Mouse (Mus musculus) neural tube, embryonic 12.5 days (tissue): ENCODE data around the gene Kif26a. TPM values are rescaled to one million over a fixed set of nuclear protein-coding genes. Genes with fewer than 3 reads are reported as not detected.

Source experiments
- ATAC-seq: fragments of 200-750 bp; cut with Nextera tagmentation; 2 replicates; pipeline ENCODE4 v1.8.0; 2017; ENCODE audit warnings: low read depth, mild to moderate bottlenecking, moderate TSS enrichment, moderate library complexity; ENCODE audit not compliant: low FRiP score
- H3K27ac ChIP-seq: fragments of 300-500 bp; sonication (generic); 2 replicates; pipeline ENCODE4 v1.5.1; 2016
- H3K27me3 ChIP-seq: fragments of 300-500 bp; sonication (generic); replicated peaks from 2 replicates; pipeline ENCODE4 v1.6.1; 2016; ENCODE audit warnings: mild to moderate bottlenecking
- H3K36me3 ChIP-seq: fragments of 300-500 bp; sonication (generic); 2 replicates; pipeline ENCODE4 v1.6.1; 2016; ENCODE audit warnings: mild to moderate bottlenecking
- H3K4me1 ChIP-seq: fragments of 300-500 bp; sonication (generic); 2 replicates; pipeline ENCODE4 v1.6.1; 2016
- H3K4me2 ChIP-seq: fragments of 300-500 bp; sonication (generic); replicated peaks from 2 replicates; pipeline ENCODE4 v1.6.1; 2016; ENCODE audit warnings: mild to moderate bottlenecking
- H3K4me3 ChIP-seq: fragments of 300-500 bp; sonication (generic); 2 replicates; pipeline ENCODE4 v1.5.1; 2016
- H3K9ac ChIP-seq: fragments of 300-500 bp; sonication (generic); 2 replicates; pipeline ENCODE4 v1.6.1; 2016; ENCODE audit warnings: mild to moderate bottlenecking
- H3K9me3 ChIP-seq: fragments of 300-500 bp; sonication (generic); 2 replicates; pipeline ENCODE4 v1.6.1; 2016; ENCODE audit warnings: mild to moderate bottlenecking
- WGBS: fragments of 180-500 bp; shearing (Covaris S2); methylation state at CpG from one replicate; pipeline ENCODE4 v1.1.7; 2016; 5-methylcytosine and 5-hydroxymethylcytosine counted together
- polyA plus RNA-seq: library from polyadenylated mRNA; unstranded; fragments of >200 nt; fragmentation: Nextera tagmentation; extraction: Ambion mirVana; gene quantifications from 2 replicates; pipeline ENCODE4 v1.2.1, GENCODE M21; 2016

Gene Kif26a
- polyA plus RNA-seq, 1 experiment from 2014 or later = 5.2 TPM

DNA sequence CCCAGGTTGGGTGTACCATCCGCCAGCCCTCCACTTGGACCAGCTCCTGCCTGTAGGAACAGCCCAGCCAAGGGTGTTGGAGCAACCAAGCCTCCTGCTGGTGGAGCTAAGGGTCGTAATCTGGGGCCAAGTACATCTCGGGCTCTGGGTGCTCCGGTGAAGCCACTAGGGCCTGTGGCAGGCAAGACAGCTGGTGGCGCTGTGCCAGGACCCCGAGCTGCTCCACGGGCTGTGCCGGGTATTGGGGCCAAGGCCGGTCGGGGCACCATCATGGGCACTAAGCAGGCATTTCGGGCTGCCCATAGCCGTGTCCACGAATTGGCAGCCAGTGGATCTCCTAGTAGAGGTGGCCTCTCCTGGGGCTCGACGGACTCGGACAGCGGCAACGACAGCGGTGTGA, 31.7 kb downstream of the Kif26a start:
- Histone ChIP-seq H3K36me3 (peaks cover 43% of the 10 kb centered on the region), H3K4me3 (no peak overlapping the region)
- 98% methylated on average over 19 of the region's 19 CpGs for WGBS

DNA sequence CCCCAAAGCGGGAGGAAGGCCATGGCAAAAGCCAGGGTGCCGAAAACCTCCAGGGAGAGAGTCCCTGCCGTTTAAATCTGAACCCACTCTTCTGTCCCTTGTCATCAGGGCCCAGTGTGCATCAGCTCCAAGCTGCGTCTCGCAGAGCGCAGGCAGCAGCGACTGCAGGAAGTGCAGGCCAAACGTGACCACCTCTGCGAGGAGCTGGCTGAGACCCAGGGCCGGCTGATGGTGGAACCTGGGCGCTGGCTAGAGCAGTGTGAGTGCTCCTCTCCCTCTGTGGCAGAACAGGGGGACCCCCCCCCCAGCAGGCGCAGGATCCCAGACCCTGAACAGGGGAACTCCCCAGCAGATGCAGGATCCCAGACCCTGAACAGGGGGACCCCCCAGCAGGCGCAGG, 33.7 kb downstream of the Kif26a start:
- 90% methylated on average over 13 of the region's 13 CpGs for WGBS
- H3K4me1 ChIP-seq = peaks cover 11% of the 10 kb centered on the region

More for the DNA sequence above, 31.7 kb downstream of the Kif26a start:
- no peak for ATAC-seq
- no peak overlapping the region for H3K4me2 ChIP-seq
- H3K4me1 ChIP-seq = peaks cover 9% of the 10 kb centered on the region
- no peak overlapping the region for H3K27ac ChIP-seq
- H3K9me3 ChIP-seq = no peaks in the 10 kb centered on the region
- H3K27me3 ChIP-seq = 0 out of 2 replicates have a peak, but pooled peaks cover 2% of the 10 kb centered on the region
- H3K9ac ChIP-seq = no peak overlapping the region

GRCm38 (mm10) chr12:112181921-112182608, 36.1 kb downstream of the Kif26a start:
- peaks cover 26% of the 10 kb centered on the region for H3K36me3 ChIP-seq
- H3K9ac ChIP-seq = no peak overlapping the region
- WGBS = 29% methylated on average over 7 of the region's 7 CpGs
- no peak overlapping the region for H3K4me3 ChIP-seq
- H3K4me1 ChIP-seq = peaks cover 11% of the 10 kb centered on the region
- no peak overlapping the region for H3K27ac ChIP-seq
- H3K27me3 ChIP-seq = 0 out of 2 replicates have a peak, but pooled peaks cover 5% of the 10 kb centered on the region
- no peak for ATAC-seq
- H3K9me3 ChIP-seq = no peaks in the 10 kb centered on the region
- H3K4me2 ChIP-seq = no peak overlapping the region

More for the DNA sequence above, 33.7 kb downstream of the Kif26a start:
- no peak overlapping the region for H3K27ac ChIP-seq
- no peak overlapping the region for H3K4me3 ChIP-seq
- no peak overlapping the region for H3K4me2 ChIP-seq
- H3K27me3 ChIP-seq = 0 out of 2 replicates have a peak, but pooled peaks cover 5% of the 10 kb centered on the region
- H3K9ac ChIP-seq = no peak overlapping the region
- H3K36me3 ChIP-seq = peaks cover 36% of the 10 kb centered on the region
- no peaks in the 10 kb centered on the region for H3K9me3 ChIP-seq
- no peak for ATAC-seq

DNA sequence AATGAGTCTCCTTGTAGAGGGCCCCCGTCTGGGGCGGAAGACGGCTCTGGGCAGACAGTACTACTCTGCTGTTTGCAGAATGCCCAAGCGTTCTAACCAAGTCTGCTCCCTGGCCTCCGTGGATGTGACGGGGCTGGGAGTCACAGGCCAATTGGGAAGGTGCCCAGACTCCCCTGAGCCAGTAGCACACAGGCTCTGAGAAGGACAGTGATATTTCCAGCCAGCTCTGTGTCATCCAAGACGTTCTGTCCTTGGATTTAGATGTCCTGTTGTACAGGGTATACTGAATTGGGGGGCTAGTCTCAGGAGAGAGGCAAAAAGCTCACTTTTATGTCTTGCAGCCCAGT, 36.6 kb downstream of the Kif26a start:
- Histone ChIP-seq H3K4me3 (no peak overlapping the region), H3K4me1 (peaks cover 11% of the 10 kb centered on the region), H3K27me3 (0 out of 2 replicates have a peak, but pooled peaks cover 5% of the 10 kb centered on the region), H3K9ac (no peak overlapping the region), H3K36me3 (peaks cover 20% of the 10 kb centered on the region), H3K27ac (no peak overlapping the region), H3K4me2 (no peak overlapping the region), H3K9me3 (no peaks in the 10 kb centered on the region)
- 35% methylated on average over 7 of the region's 7 CpGs for WGBS
- ATAC-seq = no peak

DNA sequence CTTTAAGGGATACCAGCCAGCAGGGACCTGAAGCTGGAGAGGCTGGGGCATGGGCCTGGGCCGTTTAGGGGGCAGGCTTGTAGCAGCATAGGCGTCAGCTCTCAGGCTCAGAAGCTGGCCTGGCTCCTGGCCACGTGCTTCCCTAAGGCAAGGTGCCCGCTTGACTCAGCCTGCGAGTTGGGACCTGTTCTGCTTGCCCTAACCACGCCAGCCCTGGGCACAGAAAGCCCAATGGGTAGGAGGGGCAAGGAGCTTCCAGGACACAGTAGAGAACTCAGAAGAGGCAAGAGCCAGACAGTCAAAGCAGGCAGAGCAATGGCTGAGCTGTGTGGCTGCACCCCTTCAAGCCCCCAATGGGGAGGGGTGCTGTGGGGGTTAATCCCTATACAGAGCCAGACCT, 37.7 kb downstream of the Kif26a start:
- H3K9me3 ChIP-seq = no peaks in the 10 kb centered on the region
- 0 out of 2 replicates have a peak, but pooled peaks cover 5% of the 10 kb centered on the region for H3K27me3 ChIP-seq
- no peak overlapping the region for H3K9ac ChIP-seq
- H3K27ac ChIP-seq = no peak overlapping the region
- 76% methylated on average over 6 of the region's 6 CpGs for WGBS
- no peak overlapping the region for H3K4me2 ChIP-seq
- H3K36me3 ChIP-seq = peaks cover 11% of the 10 kb centered on the region; the same call in 1 of the 2 replicates
- H3K4me1 ChIP-seq = peaks cover 11% of the 10 kb centered on the region
- no peak for ATAC-seq
- H3K4me3 ChIP-seq = no peak overlapping the region

- H3K4me2 ChIP-seq = no peak overlapping the region
- H3K9ac ChIP-seq = no peak overlapping the region
- H3K27me3 ChIP-seq = 0 out of 2 replicates have a peak, but pooled peaks cover 5% of the 10 kb centered on the region
- H3K27ac ChIP-seq = no peak overlapping the region
- no peak overlapping the region for H3K4me3 ChIP-seq
- 46% methylated on average over 3 of the region's 3 CpGs for WGBS
- ATAC-seq = no peak
- H3K9me3 ChIP-seq = no peaks in the 10 kb centered on the region
- H3K36me3 ChIP-seq = peaks cover 5% of the 10 kb centered on the region; the same call in 1 of the 2 replicates
- H3K4me1 ChIP-seq = peaks cover 11% of the 10 kb centered on the region
These were observed 38.4 kb downstream of the Kif26a start for GRCm38 (mm10) chr12:112184390-112184789.

GRCm38 (mm10) chr12:112186899-112187298, 40.9 kb downstream of the Kif26a start:
- peaks cover 5% of the 10 kb centered on the region; the same call in 1 of the 2 replicates for H3K27me3 ChIP-seq
- no peaks in the 10 kb centered on the region for H3K9me3 ChIP-seq
- H3K4me1 ChIP-seq = peaks cover 10% of the 10 kb centered on the region
- no peak overlapping the region for H3K27ac ChIP-seq
- H3K36me3 ChIP-seq = no peaks in the 10 kb centered on the region
- H3K9ac ChIP-seq = no peak overlapping the region
- no peak overlapping the region for H3K4me2 ChIP-seq
- ATAC-seq = no peak
- WGBS = 86% methylated on average over 6 of the region's 6 CpGs
- H3K4me3 ChIP-seq = no peak overlapping the region

DNA sequence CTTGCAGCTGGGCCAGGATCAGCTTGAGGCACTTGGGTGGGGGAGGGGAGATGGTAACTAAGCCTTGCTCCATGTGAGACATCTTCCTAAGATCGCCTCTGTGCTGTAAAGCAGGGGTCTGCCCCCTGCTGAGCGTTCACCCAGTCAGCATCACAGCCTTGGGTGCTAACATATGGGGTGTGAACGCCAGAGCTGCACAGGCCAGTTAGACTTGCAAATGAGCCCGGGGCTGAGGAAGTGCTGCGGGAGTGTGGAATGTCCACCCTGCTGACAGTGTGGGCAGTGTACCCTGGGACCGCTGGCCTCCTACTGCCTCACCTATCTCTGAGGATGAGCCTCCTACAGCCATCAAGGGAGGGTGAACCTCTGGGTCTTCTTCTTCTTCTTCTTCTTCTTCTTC, 45.7 kb downstream of the Kif26a start:
- H3K27ac ChIP-seq = no peak overlapping the region

DNA sequence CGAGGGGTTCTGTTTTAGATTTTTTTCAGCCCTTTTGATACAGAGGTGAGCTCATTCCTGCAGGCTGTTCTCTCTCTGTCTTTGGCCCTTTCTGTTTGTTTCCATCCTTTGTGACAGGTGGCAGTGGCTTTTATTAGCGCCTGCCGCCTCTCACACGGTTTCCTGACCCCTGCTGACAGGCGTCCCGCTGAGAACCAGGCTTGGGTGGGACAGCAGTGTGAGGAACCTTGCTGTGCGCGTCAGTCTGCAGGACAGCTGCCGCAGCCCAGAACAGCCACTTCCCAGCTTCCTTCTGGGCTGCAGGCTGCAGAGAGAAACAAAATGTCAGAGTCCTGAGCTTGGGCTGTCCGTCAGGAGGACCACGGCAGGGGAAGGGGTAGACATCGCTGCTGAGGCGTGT, 49.0 kb downstream of the Kif26a start:
- H3K27me3 ChIP-seq = peaks cover 5% of the 10 kb centered on the region
- no peaks in the 10 kb centered on the region for H3K36me3 ChIP-seq
- H3K9ac ChIP-seq = 0 out of 2 replicates have a peak overlapping the region, but pooled peaks have one; percentile 6
- 2% methylated on average over 13 of the region's 13 CpGs for WGBS
- no peak overlapping the region for H3K4me3 ChIP-seq
- peaks cover 27% of the 10 kb centered on the region for H3K4me1 ChIP-seq
- no peaks in the 10 kb centered on the region for H3K9me3 ChIP-seq
- no peak for ATAC-seq
- H3K4me2 ChIP-seq = peak overlapping the region; percentile 47
- H3K27ac ChIP-seq = no peak overlapping the region

More for the DNA sequence above, 45.7 kb downstream of the Kif26a start:
- Histone ChIP-seq H3K36me3 (no peaks in the 10 kb centered on the region), H3K9ac (no peak overlapping the region), H3K4me2 (no peak overlapping the region), H3K9me3 (no peaks in the 10 kb centered on the region), H3K4me1 (peaks cover 16% of the 10 kb centered on the region), H3K27me3 (peaks cover 2% of the 10 kb centered on the region; the same call in 1 of the 2 replicates), H3K4me3 (no peak overlapping the region)
- 48% methylated on average over 6 of the region's 6 CpGs for WGBS
- no peak for ATAC-seq

DNA sequence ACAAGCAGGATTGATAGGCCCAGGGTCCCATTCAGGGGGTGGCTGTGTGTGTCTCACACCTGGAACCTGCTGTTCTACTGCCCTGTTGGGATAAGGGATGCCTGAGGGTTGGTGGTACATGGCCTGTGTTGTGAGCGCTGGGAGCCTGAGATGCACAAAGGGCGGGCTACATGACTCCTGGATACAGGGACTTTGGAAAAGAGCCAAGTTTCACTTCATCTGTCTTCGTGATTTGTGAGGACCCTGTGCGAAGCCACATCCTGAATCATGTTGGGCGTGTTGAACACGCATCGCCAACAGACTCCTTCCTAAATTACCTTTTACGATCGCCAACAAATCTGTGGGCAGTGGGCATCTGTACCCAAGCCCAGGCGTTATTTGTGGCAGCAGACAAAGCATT, 50.6 kb downstream of the Kif26a start:
- Histone ChIP-seq H3K4me2 (no peak overlapping the region), H3K27ac (no peak overlapping the region), H3K4me1 (peaks cover 27% of the 10 kb centered on the region), H3K36me3 (no peaks in the 10 kb centered on the region), H3K4me3 (no peak overlapping the region), H3K27me3 (peaks cover 7% of the 10 kb centered on the region), H3K9ac (no peak overlapping the region), H3K9me3 (no peaks in the 10 kb centered on the region)
- ATAC-seq = 0 out of 2 replicates have a peak, but pooled peaks have one; percentile 6
- 56% methylated on average over 10 of the region's 10 CpGs for WGBS

- no peaks in the 10 kb centered on the region for H3K9me3 ChIP-seq
- WGBS = 37% methylated on average over 3 of the region's 3 CpGs
- H3K4me2 ChIP-seq = no peak overlapping the region
- ATAC-seq = no peak
- H3K4me1 ChIP-seq = peaks cover 27% of the 10 kb centered on the region
- no peak overlapping the region for H3K27ac ChIP-seq
- H3K36me3 ChIP-seq = no peaks in the 10 kb centered on the region
- H3K4me3 ChIP-seq = no peak overlapping the region
- H3K27me3 ChIP-seq = peaks cover 5% of the 10 kb centered on the region; the same call in 1 of the 2 replicates
- H3K9ac ChIP-seq = no peak overlapping the region
These were observed 53.4 kb downstream of the Kif26a start for GRCm38 (mm10) chr12:112199363-112199762.

DNA sequence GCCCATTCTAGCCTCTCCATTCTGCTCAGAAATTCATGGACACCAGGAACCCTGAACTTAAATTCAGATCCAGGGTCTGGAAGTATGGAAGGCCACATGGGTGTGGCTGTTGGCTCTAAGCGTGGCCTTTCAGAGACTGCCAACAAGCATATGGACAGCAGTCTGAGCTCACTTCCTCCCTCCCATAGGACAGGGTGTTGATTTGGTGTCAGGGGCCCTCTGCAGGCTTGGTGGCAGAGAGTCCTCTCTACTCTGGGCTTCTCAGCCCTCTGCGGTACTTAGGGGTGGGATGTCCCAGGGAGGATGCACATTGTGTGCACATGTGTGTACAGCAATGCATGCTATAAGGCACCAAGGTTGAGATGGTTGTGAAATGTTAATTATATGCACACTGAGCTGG, 54.0 kb downstream of the Kif26a start:
- Histone ChIP-seq H3K4me1 (peaks cover 22% of the 10 kb centered on the region), H3K9me3 (no peaks in the 10 kb centered on the region), H3K36me3 (no peaks in the 10 kb centered on the region), H3K9ac (no peak overlapping the region), H3K27ac (no peak overlapping the region), H3K4me2 (no peak overlapping the region), H3K27me3 (peaks cover 5% of the 10 kb centered on the region; the same call in 1 of the 2 replicates), H3K4me3 (no peak overlapping the region)
- no peak for ATAC-seq
- WGBS = 68% methylated on average over 2 of the region's 2 CpGs

DNA sequence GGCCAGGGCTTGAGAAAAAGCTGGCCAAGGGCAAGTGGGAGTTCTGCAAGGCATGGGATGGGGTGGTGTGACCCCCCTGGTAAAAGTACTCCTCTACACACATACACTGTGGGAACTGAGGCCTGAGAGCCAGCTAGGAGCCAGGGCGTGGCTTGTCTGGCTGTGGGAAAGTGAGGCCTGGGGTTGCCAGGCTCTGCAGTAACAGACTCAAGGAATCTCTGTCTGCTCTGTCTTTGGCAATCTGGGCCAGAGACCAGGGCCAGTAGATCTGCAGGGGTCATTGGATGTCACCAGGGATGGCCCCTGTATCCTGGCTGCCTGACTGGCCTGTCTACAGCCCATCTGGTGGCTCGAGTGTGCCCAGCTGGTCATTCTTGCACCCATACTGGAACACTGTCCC, 61.2 kb downstream of the Kif26a start:
- H3K9ac ChIP-seq = no peak overlapping the region
- H3K4me2 ChIP-seq = no peak overlapping the region
- peaks cover 22% of the 10 kb centered on the region for H3K4me1 ChIP-seq
- H3K36me3 ChIP-seq = no peaks in the 10 kb centered on the region
- H3K9me3 ChIP-seq = no peaks in the 10 kb centered on the region
- ATAC-seq = no peak
- H3K4me3 ChIP-seq = no peak overlapping the region
- 67% methylated on average over 2 of the region's 2 CpGs for WGBS
- no peak overlapping the region for H3K27ac ChIP-seq
- peaks cover 8% of the 10 kb centered on the region; the same call in 1 of the 2 replicates for H3K27me3 ChIP-seq
